Mouse (Mus musculus) megakaryocyte-erythroid progenitor cell, adult 5-6 weeks (primary cell): ENCODE measurements at regions not wholly inside any gene's neighbourhood (a gene's known extent, or its start where the extent isn't known, plus 50 kb on each side); places are given as distances from the start of the nearest gene placed in this dataset.

Source experiments
- ATAC-seq: replicated peaks from 2 replicates; pipeline ENCODE4 v1.8.0; 2016; ENCODE audit warnings: mild to moderate bottlenecking, inconsistent platforms; ENCODE audit not compliant: severe bottlenecking, poor library complexity, low FRiP score, low TSS enrichment

DNA sequence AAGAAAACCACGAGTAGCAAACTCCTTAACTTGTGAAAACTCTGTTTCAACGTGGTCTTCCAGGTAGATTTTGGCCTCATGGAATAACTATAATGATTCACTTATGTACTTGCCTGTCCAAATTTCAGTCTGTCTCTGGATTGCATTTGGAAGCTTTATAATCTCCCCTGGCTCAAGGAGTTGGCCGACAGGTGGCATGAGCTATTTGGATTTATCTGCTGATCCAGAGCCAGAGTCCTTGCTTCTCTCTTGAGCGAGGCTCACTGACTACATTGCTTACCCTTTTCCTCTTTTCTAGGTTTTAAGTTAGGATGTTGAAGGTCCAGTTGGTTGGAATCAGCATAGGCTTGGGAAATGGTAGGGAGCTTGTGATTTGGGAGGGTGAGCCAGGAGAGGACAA, 423.6 kb downstream of the Cd109 start:
- no peak for ATAC-seq

DNA sequence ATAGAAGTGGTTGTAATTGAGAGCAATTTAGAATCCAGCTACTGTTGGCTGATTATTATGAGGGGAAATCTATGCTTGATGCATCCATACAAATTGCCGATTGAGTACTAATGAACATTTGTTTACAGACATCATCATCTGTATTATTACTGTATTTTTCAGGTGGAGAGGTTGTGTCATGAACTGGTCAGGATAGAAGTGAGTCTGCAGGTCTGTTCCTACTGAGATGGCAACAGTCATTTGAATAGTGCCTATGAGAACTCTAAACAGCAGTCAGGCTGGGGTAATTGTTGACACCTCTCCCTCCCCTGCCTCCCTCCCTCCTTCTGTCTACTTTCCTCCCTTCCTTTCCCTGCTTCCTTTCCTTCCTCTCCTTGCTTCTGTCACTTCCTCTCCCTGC, 429.0 kb downstream of the Cd109 start:
- no peak for ATAC-seq

DNA sequence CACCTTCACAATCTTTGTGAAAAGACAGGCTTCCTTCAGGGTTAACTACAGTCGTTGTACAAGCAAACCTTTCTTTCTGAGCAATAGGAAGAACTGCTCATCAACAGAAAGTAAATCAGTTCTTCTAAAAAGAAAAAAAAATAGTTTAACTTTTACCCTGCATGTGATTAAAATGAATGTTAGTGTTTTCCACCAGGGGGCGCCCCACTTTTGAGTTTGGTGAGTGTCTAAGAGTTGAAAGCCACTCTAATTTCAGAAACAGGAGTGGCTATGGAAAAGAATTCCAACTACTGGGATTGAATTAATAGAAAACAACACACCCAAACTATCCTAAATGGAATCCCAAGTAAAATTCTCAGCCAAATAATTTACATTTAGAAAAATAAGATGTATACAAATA, 430.0 kb downstream of the Cd109 start:
- ATAC-seq, result no peak

DNA sequence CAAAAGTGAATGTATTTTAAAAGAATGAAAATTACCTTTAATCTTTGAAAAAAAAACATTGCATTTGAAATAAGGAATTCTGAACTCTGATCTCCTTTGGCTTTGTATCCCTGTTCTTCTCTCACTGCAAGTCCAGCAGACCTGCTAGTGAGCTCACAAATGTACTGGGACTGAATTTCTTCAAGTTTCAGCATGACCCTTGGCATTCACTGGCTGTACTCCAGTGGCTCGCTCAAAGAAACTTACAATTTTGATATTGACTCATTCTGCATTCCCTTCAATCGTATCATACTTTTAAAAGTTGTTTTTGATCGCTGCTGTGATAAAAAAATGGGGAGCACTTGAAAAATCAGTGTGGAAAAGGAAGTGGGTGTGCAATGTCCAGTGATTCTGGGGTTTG, 456.6 kb downstream of the Cd109 start:
- ATAC-seq, result no peak

DNA sequence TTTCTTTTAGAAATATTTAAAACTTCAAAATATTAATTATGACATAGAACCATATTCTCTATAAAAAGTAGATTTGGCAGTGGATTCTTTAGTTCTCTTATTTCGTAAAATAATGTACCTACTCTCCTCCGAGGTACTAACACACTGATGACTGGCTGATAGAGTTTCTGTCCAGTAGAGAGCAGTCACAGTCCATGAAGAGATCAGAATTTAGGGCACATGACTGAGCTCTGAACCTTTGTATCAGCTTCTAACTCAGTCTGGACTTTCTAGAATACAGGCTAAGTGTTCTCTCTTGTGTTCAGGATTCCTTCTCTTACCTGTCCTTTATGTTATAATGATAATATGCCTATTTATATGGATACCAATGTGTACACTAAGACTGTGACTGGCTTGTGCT, 494.3 kb downstream of the Cd109 start:
- ATAC-seq, result no peak

DNA sequence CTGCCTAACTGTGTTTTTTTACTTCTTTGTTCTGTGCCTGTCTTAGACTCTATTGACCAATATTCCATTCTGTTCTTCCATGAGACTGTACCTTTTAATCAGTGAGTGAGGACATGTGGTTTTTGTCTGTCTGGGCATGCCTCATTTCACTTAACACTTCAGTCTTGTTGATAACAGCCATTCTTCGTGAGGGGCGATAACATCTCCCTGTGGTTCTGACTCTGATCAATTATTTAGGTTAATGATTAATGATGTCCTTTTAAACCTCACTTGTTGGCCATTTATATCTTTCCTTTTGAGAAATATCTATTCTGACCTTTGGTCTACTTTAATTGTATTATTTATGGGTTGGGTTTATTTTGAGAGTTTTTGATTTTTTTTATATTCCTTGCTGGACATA, 496.0 kb downstream of the Cd109 start:
- ATAC-seq, result no peak

DNA sequence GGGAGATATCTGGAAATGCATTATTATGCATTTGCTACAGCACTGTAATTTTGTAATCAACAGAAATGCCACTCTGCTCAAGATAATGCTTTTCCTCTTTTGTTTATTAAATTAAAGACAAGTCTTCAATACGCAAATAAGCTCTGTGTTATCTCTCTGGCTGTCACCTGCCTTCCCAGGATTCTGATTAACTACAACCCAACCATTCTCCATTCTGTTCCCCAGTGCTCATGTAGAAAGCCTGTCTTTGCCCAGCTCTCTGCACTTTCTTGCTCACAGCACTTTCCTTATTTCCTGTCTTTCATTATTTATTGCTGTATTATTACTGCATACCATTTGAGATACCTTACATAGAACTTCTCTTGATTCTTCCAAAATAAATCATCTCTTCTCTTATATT, 525.6 kb downstream of the Cd109 start:
- ATAC-seq, result no peak

DNA sequence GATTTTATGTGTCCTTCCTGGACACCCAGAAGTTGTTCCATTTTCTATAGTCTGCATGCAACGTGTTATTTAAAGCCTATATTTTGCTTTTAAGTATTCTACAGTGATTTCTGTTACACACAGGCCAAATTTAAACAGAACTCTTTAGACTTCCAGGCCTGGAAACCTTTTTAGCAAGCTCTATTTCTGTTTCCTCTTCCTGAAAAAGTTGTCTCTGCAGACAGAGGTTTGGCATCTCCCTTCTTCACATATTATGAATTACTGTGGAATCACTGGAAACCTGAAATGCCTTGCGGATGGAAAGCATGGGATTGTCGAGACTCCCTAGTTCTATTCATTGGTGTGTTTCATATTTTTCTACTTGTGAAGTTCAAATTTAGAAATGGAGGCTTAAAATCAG, 530.7 kb downstream of the Cd109 start:
- no peak for ATAC-seq

DNA sequence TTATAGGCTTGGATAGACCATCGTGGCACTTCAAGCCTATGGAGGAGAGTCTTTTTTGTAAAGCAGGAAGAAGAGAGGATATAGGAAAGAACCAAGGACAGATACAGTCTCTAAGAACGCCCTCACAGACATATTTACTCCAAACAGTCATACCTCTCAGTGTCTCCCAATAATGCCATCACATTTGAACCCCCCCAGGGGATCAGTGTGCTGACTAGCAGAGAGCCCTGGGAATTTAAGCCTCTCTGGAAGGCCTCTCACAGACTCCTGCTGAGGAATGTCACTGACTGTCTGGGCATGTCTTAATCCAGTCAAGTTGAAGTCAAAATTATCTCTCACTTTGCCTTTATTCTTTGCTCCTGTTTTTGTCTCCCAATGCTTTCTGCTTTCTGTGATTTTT, 550.2 kb downstream of the Cd109 start:
- ATAC-seq, result no peak

DNA sequence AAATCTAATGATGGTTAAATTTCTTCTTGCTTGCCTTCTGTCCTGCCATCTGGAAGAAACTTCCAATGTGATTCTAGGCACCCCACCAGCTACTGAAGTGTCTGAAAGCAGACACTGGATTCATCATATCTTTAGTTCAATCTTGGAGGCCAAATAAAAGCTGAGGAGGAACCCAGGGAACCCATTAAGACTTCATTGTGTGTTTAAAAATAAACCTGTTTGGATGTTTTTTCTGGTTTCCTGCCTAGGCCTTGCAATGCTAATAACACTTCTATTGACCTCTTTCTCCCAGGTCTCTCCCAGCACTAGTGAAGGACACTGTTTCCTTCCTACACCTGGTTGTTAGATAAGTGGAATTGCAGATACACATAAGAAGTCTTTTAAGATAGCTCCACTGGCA, 545.6 kb downstream of the Col12a1 start:
- ATAC-seq, result no peak

DNA sequence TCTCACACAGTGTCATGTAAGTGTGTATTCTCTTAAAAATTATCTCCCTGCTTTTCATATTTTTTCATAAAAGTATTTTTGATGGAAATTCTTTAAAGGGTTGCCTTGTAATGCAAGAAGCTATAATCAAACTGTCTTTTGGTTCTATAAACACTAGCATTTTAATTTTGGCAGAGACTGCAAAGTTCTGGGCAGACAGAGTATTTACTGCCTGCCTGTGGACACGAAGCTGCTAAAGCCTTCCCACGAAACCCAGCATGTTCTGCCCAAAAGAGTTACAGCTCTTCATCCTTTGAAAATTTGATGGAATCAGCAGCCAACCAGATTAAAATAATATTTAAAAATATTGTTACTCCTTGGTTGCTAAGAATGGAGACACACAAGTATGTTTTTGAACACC, 538.7 kb downstream of the Col12a1 start:
- no peak for ATAC-seq

DNA sequence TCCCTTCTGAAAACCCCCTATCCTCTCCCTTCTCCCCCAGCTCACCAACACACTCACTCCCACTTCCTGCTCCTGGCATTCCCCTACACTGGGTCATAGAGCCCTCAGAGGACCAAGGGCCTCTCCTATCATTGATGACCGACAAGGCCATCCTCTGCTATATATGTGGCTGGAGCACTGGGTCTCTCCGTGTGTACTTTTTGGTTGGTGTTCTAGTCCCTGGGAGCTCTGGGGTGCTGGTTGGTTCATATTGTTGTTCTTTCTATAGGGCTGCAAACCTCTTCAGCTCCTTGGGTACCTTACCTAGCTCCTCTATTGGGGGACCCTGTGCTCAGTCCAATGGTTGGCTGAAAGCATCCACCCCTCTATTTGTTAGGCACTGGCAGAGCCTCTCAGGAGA, 523.2 kb downstream of the Col12a1 start:
- no peak for ATAC-seq

DNA sequence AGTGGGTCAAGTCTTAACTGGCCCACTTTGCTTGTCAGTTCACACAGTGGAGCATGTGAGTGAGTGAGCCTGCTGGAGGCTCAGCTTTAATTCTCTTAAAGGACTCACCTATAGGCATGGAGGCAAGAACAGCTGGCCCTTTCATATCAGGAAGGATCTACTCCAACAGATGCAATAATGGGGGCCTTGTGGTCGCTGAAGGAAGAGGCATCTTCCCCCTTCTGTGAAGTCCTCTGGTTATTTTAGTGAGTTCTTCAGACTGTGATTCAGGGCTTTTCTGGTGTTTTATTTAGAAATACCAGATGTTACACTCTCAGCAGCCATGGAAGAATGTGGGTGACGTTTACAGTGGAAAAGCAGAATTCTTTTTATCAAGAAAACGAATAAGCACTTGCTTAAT, 516.9 kb downstream of the Col12a1 start:
- ATAC-seq, result no peak

DNA sequence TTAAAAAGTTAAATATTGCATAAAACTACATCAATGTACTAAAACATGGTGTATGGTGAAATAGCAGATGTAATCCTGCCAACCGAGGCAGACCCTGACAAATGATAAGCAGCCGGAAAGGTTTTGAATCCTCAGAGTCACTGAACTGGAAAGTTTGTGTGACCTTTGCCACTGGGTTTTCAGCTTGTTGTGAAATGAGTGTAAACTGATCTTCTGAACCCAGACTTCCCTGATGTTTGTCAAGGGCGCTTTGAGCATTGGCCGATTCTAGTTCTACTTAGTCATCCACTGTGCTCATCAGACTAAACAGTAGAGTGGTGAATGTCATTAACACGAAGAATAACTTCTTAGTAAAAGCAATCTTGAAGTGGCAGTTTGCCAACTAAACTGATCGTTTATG, 505.3 kb downstream of the Col12a1 start:
- ATAC-seq, result no peak

DNA sequence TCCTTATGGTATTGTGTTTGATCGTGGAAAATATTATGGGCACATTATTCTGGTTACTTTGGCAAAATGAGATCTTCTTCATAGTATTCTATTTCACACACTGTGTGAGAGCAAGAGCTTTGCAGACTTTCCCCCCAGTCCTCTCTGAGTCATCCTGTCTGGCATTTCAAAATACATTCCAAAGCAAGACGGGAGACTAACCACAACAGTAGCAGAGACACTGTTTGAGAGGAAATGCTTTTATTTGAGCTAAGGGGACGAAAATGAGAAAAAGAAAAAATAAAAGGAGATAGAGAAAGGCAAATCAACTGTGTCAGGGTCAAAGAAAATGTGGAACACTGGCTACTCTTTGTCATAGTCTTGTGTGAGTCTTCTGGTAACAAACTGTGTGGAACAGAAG, 502.6 kb downstream of the Col12a1 start:
- no peak for ATAC-seq

DNA sequence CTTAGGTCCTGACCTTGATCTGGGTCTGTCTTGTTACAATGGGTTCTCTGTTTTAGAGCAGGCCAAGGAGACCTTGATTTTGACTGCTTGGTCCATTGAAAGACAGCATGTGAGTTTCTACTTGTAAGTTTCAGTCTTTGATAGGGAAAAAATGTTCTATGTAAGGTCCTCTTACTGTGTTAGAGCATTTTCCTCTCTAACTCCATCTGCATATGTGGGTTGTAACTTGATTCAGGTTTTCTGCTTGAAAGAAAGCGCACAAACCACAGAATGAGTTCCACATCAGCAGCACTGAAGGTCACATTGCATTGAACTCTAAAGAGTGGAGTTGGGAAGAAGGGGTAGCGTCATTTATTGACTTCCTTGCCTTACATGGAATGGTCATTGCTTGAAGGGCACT, 502.2 kb downstream of the Col12a1 start:
- ATAC-seq, result no peak

DNA sequence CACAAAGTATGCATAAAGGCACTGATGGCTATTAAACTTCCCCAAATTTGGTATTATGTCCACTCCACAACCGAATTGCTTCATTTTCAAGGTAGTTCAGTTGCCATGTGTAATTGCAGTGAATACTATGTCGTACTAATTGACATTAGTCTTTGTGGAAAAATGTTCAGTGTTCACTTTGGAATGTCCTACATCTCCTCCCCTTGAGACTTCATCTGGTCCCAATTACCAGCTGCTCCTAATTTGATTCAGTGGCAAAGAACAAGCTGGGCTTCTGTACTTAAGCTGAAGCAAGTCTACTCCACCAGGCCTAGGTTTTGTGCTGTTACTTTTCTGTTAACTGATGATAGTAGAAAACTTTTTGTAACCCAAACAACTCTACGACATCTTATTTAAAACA, 485.6 kb downstream of the Col12a1 start:
- no peak for ATAC-seq

DNA sequence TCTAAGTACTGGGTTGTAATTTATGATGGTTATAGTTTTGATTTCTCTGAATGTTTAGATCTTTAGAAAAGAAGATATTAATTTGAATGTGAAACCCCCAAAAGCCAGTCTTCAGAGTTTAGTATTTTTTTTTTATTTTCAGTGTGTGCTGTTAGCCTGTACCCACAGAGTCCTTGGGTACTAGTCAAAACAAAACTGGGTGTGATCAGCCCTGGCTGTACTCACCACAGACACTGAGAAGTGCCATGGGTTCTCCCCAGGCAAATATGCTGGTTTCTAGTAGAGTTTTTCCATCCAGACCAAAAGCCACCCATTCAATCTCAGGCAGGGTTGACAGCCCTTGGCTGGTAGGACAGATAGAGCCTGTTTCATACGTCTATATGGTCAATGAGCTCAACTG, 484.9 kb downstream of the Col12a1 start:
- ATAC-seq, result no peak

DNA sequence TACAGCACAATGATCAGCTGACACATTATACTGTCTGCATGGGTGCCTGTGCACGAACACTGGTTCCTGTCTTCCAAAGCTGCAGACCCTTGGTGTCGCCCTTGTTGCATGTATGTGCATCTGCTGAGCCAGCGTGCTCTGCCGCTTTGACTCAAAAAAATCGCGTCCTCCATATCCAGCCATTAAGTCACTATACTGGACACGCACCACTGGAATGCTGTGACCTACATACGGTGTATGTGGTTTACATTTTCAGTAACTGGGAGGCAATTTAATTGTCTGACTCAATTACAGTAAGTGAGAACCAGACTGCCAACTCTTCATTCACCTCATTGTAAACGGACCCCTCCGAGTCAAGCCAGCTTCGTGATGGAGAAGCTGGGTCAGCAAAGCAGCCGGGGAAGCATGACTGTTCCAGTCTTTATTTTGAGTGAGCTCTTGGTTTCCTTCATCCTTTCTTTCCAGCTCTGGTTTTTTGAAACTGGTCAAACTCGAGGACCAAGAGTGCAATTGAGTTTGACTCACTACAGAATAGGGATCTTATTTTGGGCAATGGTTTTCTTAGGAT, 448.9 kb downstream of the Col12a1 start:
- no peak for ATAC-seq

DNA sequence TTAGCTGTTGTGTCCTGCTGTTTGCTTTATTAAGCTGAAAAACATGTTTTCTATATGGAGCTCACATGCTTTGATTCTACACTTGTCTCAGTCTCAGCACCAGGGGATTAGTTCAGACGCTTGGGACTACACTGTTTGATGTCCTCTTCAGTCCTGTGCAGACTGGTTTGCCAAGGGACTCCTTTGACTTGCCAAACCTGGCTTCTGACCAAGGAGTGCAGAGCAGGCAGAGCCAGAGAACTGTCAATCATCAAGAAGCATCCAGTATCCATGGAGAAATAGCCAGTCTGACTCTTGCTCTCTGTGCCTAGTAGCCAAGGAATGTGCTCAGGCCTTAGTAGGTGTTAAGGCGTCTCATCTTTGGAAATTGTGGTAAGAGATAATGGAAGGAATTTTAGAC, 448.4 kb downstream of the Col12a1 start:
- ATAC-seq, result no peak

DNA sequence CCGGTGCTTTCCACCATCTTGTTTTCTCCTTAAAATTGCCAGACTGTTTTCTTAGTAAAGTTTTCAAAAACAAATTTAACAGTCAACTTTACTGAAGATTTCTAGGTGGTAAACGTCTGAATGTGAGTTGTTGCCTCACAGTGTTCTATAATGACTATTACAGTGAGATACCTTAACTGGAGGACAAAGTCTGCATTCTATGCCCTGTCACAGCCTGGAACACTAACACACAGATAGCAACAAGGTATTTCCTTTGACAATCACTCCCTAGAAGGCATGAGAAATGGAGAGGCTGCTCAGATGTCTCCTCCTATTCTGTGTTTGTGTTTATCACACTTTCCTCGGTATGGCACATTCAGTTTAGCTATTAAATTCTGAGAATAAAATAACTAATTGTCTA, 430.8 kb downstream of the Col12a1 start:
- no peak for ATAC-seq

DNA sequence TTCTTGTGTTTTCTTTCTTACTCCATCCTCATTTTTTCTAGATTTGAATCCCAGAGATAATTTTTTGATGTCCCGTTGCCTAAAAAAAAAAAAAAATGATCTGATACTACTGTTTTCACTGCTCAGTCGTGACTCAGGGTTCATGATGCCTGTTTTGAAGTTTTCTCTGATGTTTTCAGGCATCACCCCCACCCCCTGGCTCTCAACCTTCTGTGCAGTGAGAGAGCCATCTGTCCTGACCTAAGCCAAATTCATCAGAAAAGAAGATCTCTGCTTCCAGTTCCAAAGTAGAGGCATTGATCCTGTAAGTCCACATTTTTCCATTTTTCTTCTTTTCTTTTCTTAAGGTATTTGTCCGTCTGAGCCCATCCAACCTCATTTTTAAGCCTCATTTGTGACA, 423.3 kb downstream of the Col12a1 start:
- ATAC-seq, result no peak
